Mouse (Mus musculus): Measurements from ENCODE around the gene Rps15. TPM values are rescaled to one million over a fixed set of nuclear protein-coding genes. Genes with fewer than 3 reads are reported as not detected.

The Rps15 gene
- polyA plus RNA-seq, 1 experiment from 2014 or later = 845 TPM

DNA sequence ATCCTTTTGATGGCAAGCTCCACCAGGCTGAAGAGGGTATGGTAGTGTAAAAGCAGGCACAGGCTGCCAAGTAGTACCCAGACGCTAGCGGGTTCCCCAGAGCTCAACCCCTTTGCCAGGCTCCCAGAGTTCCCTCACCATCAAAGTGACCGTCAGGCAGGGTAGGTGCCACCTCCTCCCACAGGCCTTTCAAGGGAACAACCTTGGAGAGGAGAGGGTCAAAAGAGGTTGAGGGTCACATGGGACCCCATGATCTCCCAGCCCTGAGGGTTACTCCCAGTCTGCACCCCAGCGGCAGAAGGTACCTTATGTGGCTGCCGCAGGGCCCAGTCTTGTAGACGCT, 32.8 kb upstream of the Rps15 start:
- Histone ChIP-seq H3K27ac (ENCODE audit: low read depth, low read length) (no peak overlapping the region; the same call in 1 of the 2 replicates), H3K4me2 (peak overlapping the region; percentile 71), H3K36me3 (ENCODE audit: control insufficient read depth, insufficient read depth, low read length) (peaks cover 4% of the 10 kb centered on the region; the same call in 1 of the 2 replicates), H3K4me3 (ENCODE audit: low read depth, low read length) (no peak overlapping the region), H3K9ac (ENCODE audit: low read length) (no peak overlapping the region), H3K27me3 (ENCODE audit: control insufficient read depth, insufficient read depth, low read length) (no peaks in the 10 kb centered on the region), H3K9me3 (ENCODE audit: control insufficient read depth, low read length) (no peaks in the 10 kb centered on the region), H3K4me1 (ENCODE audit: control insufficient read depth, insufficient read depth, low read length) (peaks cover 30% of the 10 kb centered on the region)
- ATAC-seq (ENCODE audit: low FRiP score) (no peak), DNase-seq (ENCODE audit: low spot score, missing footprints) (no peak)
- 77% methylated on average over 6 of the region's 6 CpGs for WGBS

DNA sequence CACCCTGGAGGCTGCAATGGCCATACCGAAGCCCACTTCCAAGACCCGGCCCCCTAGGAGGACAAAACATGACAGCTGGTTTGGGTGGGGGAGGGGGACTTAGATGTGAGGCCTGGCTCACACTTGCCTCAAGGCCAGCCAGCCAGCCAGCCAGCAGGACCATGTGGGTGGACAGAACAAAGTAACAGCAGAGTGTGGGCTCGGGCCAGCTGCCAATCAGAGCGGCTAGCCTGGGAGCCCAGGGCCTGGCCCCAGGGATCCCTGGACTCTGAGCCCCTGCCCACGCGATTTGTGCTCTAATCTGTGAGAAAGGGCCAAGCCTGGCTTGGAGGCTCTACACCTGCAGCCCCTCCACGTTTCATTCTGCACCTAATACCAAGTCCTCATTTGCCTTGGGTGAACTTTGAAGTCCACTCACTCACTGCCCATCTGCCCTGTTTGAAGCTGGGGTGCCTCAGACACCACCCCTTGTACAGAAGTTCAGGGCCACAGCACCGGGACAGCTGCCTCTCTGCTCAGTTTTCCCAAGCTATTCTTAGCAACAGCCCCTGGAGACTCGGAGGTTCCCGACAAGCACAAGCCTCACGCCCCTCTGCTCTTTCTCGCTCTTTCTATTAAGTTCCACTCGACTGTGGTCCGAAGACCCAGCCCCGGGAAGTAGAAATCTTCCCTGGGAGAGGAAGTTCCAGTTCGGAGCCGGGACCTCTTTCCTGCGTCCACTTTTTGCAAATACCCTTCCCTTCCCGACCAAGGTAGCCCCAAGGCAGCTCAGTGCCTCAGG, 32.2 kb upstream of the Rps15 start:
- H3K9ac ChIP-seq (ENCODE audit: low read length) = peak overlapping the region; percentile 63
- H3K4me2 ChIP-seq = peak overlapping the region; percentile 71
- peaks cover 30% of the 10 kb centered on the region for H3K4me1 ChIP-seq (ENCODE audit: control insufficient read depth, insufficient read depth, low read length)
- DNase-seq (ENCODE audit: low spot score, missing footprints) (peak; percentile 94), ATAC-seq (ENCODE audit: low FRiP score) (no peak)
- WGBS = 4% methylated on average over 19 of the region's 19 CpGs
- H3K27me3 ChIP-seq (ENCODE audit: control insufficient read depth, insufficient read depth, low read length) = no peaks in the 10 kb centered on the region
- peak overlapping the region; percentile 36 for H3K4me3 ChIP-seq (ENCODE audit: low read depth, low read length)
- H3K36me3 ChIP-seq (ENCODE audit: control insufficient read depth, insufficient read depth, low read length) = peaks cover 4% of the 10 kb centered on the region; the same call in 1 of the 2 replicates
- peak overlapping the region; percentile 90 for H3K27ac ChIP-seq (ENCODE audit: low read depth, low read length)
- H3K9me3 ChIP-seq (ENCODE audit: control insufficient read depth, low read length) = no peaks in the 10 kb centered on the region

DNA sequence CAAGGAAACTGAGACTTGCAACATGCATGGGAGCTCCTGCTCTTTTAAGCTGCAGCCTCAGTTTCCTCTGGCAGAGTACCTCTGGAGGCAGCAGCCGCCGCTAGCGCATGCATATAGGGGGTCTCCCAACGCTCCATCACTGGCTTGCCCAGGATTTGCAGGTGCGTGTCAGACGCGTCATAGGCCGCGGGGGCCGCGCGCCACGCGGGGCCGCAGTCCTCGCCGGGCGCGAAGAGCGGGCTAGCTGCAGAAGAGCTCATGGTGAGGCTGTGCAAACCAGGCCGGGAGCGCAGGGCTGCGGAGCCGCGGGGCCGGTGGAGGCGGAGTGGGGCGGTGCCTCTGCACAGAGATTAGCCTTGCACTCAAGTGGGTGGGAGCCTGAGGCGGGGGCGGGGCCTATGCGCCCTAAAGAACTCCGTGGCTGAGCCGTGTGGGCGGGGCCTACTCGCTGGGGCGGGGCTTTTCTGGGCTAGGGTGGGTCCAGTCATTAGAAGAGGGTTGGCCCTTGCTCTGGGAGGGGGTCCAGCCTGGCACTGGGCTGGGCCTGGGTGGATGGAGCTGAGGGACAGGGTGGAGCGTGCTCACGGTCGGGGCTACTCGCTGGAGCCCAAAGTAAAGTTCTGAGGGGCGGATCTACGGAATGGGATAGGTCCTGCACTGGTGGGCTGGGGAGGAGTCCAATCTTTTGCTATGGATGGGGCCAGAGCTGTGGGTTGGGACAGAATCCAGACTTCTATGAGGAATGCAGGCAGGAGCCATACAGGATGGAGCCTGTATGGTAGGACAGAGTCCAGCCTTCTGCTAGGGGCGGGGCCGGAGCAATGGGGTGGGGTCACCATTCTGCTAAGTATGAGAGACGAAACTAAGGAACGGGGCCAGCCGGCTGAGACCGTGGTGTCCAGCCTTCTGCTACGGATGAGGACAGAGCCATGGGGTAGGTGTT, 31.3 kb upstream of the Rps15 start, which contains the start of the genes Gamt and Dazap1:
TSS of gene Gamt (minus strand) at position 371 of the 943 bp plus-strand sequence.
TSS of gene Dazap1 (plus strand) at position 845 of the 943 bp plus-strand sequence.
- DNase-seq (ENCODE audit: low spot score, missing footprints) (peak; percentile 100), ATAC-seq (ENCODE audit: low FRiP score) (peak; percentile 85)
- peaks cover 35% of the 10 kb centered on the region for H3K4me1 ChIP-seq (ENCODE audit: control insufficient read depth, insufficient read depth, low read length)
- H3K4me3 ChIP-seq (ENCODE audit: low read depth, low read length) = peak within 1 kb of the TSS; percentile 36
- H3K27ac ChIP-seq (ENCODE audit: low read depth, low read length) = peak within 1 kb of the TSS; percentile 90
- peak within 1 kb of the TSS; percentile 63 for H3K9ac ChIP-seq (ENCODE audit: low read length)
- H3K36me3 ChIP-seq (ENCODE audit: control insufficient read depth, insufficient read depth, low read length) = peaks cover 4% of the 10 kb centered on the region; the same call in 1 of the 2 replicates
- H3K9me3 ChIP-seq (ENCODE audit: control insufficient read depth, low read length) = no peaks in the 10 kb centered on the region
- H3K4me2 ChIP-seq = peak within 1 kb of the TSS; percentile 71
- no peaks in the 10 kb centered on the region for H3K27me3 ChIP-seq (ENCODE audit: control insufficient read depth, insufficient read depth, low read length)
- 1% methylated on average over 48 of the region's 49 CpGs for WGBS

DNA sequence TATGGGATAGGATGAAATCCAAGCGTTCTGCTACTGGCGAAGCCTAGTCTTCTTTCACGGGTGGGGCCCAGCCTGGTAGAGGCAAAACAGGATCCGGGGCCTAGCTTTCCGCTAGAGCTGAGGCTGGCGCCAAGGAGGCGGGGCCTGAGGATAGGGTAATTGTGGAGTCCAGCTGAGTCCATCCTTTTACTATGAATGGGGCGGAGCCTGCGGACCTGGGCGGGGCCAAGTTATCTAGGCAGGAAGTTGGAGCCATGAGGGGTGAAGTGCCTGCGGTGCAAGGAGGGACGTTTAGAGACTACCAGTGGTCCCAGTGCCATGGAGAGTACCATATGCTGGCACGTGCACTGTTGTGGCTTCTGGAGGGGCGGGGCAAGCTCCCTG, 30.7 kb upstream of the Rps15 start:
- H3K9ac ChIP-seq (ENCODE audit: low read length) = peak overlapping the region; percentile 61
- peaks cover 39% of the 10 kb centered on the region for H3K4me1 ChIP-seq (ENCODE audit: control insufficient read depth, insufficient read depth, low read length)
- peaks cover 4% of the 10 kb centered on the region for H3K36me3 ChIP-seq (ENCODE audit: control insufficient read depth, insufficient read depth, low read length)
- H3K9me3 ChIP-seq (ENCODE audit: control insufficient read depth, low read length) = no peaks in the 10 kb centered on the region
- peak; percentile 55 for ATAC-seq (ENCODE audit: low FRiP score)
- WGBS = under 1% methylated on average over 14 of the region's 14 CpGs
- peak overlapping the region; percentile 36 for H3K4me3 ChIP-seq (ENCODE audit: low read depth, low read length)
- no peaks in the 10 kb centered on the region for H3K27me3 ChIP-seq (ENCODE audit: control insufficient read depth, insufficient read depth, low read length)
- peak overlapping the region; percentile 71 for H3K4me2 ChIP-seq
- H3K27ac ChIP-seq (ENCODE audit: low read depth, low read length) = peak overlapping the region; percentile 90
- DNase-seq (ENCODE audit: low spot score, missing footprints) = peak; percentile 98

DNA sequence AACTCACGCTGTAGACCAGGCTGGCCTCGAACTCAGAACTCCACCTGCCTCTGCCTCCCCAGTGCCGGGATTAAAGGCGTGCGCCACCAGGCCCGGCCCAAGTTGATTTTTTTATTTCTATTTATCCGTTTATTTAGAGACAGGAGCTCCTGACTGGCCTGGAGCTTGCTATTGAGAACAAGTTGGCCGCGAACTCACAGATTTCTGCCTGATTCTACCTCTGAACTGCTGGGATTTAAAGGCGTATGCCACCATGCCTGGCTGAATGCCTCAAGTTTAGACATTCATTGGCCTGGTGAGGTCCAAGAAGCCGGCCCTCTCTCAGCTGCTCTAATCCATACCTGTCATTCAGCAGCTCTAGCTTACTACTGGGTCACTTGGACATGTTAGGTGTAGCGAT, 30.1 kb upstream of the Rps15 start:
- ATAC-seq (ENCODE audit: low FRiP score) (no peak), DNase-seq (ENCODE audit: low spot score, missing footprints) (no peak)
- H3K4me2 ChIP-seq = no peak overlapping the region
- H3K36me3 ChIP-seq (ENCODE audit: control insufficient read depth, insufficient read depth, low read length) = peaks cover 4% of the 10 kb centered on the region
- no peaks in the 10 kb centered on the region for H3K27me3 ChIP-seq (ENCODE audit: control insufficient read depth, insufficient read depth, low read length)
- H3K4me1 ChIP-seq (ENCODE audit: control insufficient read depth, insufficient read depth, low read length) = peaks cover 45% of the 10 kb centered on the region
- no peaks in the 10 kb centered on the region for H3K9me3 ChIP-seq (ENCODE audit: control insufficient read depth, low read length)
- no peak overlapping the region; the same call in 1 of the 2 replicates for H3K9ac ChIP-seq (ENCODE audit: low read length)
- no peak overlapping the region; the same call in none of the 2 replicates for H3K4me3 ChIP-seq (ENCODE audit: low read depth, low read length)
- no peak overlapping the region for H3K27ac ChIP-seq (ENCODE audit: low read depth, low read length)
- WGBS = 71% methylated on average over 12 of the region's 12 CpGs

DNA sequence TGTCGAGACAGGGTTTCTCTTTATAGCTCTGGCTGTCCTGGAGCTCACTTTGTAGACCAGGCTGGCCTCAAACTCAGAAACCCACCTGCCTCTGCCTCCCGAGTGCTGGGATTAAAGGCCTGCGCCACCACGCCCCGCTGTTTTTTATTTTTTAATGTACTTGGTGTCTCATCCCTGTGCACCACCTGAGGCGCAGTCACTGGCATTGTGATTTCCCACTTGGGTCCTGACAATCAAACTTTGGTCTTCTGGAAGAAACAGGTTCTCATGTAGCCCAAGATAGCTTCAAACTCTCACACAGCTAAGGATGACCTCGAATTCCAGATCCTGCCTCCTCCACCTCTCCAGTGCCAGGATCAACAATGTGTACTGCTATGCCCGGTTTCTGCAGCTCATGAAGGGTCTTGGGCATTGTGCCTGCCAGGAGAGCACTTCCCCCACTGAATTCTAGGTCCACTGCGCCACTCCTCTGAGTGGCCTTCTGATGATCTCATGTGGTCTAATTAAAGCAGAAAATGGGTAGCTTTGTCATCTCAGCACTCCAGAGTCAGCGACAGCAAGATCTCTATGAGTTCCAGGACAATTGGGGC, 29.4 kb upstream of the Rps15 start:
- WGBS = 92% methylated on average over 10 of the region's 10 CpGs
- Histone ChIP-seq H3K9ac (ENCODE audit: low read length) (no peak overlapping the region), H3K36me3 (ENCODE audit: control insufficient read depth, insufficient read depth, low read length) (peaks cover 3% of the 10 kb centered on the region), H3K27ac (ENCODE audit: low read depth, low read length) (no peak overlapping the region), H3K9me3 (ENCODE audit: control insufficient read depth, low read length) (no peaks in the 10 kb centered on the region), H3K4me2 (no peak overlapping the region), H3K4me3 (ENCODE audit: low read depth, low read length) (no peak overlapping the region), H3K4me1 (ENCODE audit: control insufficient read depth, insufficient read depth, low read length) (peaks cover 52% of the 10 kb centered on the region), H3K27me3 (ENCODE audit: control insufficient read depth, insufficient read depth, low read length) (no peaks in the 10 kb centered on the region)
- no peak for ATAC-seq (ENCODE audit: low FRiP score)
- no peak for DNase-seq (ENCODE audit: low spot score, missing footprints)

DNA sequence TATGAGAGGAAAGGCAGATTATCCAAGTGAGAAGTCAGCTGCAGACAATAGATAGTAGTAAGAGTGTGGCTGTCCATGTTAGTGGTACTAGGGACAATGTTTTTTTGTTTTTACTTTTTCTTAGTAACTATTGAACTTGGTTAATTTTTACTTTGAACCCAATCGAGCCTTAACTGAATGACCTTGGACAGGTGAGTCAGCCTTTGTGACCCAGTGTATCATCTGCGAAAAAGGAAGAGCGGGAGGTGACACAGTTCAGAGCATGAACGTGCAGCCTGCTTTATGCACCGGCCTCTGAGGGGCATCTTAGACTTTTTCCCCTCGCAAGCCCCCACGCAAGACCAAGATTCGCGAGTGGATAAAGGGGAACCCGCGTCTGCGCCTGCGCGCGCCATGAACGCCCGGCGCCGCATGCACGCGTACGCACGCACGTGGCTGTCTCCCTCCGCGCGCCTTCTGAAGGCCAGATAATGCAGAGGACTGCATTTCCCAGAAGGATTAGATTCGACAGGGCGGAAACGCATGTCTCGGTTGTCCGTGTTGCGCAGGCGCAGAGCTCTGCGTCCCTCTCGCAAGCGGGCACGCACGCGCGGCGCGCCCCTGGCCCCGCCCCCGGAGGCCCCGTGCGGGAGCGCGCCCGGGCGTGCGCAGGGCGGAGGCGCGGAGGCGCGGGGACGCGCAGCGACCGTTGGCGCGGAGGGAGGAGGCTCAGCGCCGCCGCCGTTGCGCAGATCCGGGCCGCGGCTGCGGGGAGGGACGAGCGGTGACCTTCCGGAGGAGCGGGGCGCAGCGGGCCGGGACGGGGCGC, 27.7 kb upstream of the Rps15 start:
- no peaks in the 10 kb centered on the region for H3K27me3 ChIP-seq (ENCODE audit: control insufficient read depth, insufficient read depth, low read length)
- peak overlapping the region; percentile 73 for H3K4me2 ChIP-seq
- peak overlapping the region; percentile 97 for H3K4me3 ChIP-seq (ENCODE audit: low read depth, low read length)
- peaks cover 2% of the 10 kb centered on the region for H3K36me3 ChIP-seq (ENCODE audit: control insufficient read depth, insufficient read depth, low read length)
- 3% methylated on average over 73 of the region's 81 CpGs for WGBS
- H3K27ac ChIP-seq (ENCODE audit: low read depth, low read length) = peak overlapping the region; percentile 51
- DNase-seq (ENCODE audit: low spot score, missing footprints) (peak; percentile 100), ATAC-seq (ENCODE audit: low FRiP score) (peak; percentile 65)
- peaks cover 51% of the 10 kb centered on the region for H3K4me1 ChIP-seq (ENCODE audit: control insufficient read depth, insufficient read depth, low read length)
- H3K9ac ChIP-seq (ENCODE audit: low read length) = peak overlapping the region; percentile 99
- no peaks in the 10 kb centered on the region for H3K9me3 ChIP-seq (ENCODE audit: control insufficient read depth, low read length)

DNA sequence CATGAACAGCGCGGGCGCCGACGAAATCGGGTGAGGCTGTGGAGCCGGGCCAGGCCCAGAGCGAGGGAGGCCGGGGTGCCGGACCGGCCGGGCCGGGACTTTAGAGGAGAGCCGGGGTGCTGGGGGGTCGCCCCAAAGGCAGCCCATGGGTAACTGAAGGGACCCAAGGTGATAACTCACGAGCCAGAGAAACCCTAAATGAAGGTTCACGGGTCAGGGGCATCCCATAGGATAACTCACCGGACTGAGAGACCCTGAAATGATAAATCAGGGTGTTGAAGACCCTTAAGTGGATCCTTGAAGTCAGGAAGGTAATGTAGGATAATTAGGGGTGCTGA, 27.1 kb upstream of the Rps15 start:
- under 1% methylated on average over 18 of the region's 18 CpGs for WGBS
- Histone ChIP-seq H3K4me3 (ENCODE audit: low read depth, low read length) (peak overlapping the region; percentile 97), H3K4me2 (peak overlapping the region; percentile 73), H3K36me3 (ENCODE audit: control insufficient read depth, insufficient read depth, low read length) (peaks cover 2% of the 10 kb centered on the region), H3K9me3 (ENCODE audit: control insufficient read depth, low read length) (no peaks in the 10 kb centered on the region), H3K9ac (ENCODE audit: low read length) (peak overlapping the region; percentile 99), H3K27ac (ENCODE audit: low read depth, low read length) (peak overlapping the region; percentile 51), H3K4me1 (ENCODE audit: control insufficient read depth, insufficient read depth, low read length) (peaks cover 49% of the 10 kb centered on the region), H3K27me3 (ENCODE audit: control insufficient read depth, insufficient read depth, low read length) (no peaks in the 10 kb centered on the region)
- peak; percentile 93 for DNase-seq (ENCODE audit: low spot score, missing footprints)
- no peak for ATAC-seq (ENCODE audit: low FRiP score)

Data from midbrain, embryonic 11.5 days (tissue).